Mouse (Mus musculus): ENCODE results near the gene Rft1.

Gene Rft1

DNA sequence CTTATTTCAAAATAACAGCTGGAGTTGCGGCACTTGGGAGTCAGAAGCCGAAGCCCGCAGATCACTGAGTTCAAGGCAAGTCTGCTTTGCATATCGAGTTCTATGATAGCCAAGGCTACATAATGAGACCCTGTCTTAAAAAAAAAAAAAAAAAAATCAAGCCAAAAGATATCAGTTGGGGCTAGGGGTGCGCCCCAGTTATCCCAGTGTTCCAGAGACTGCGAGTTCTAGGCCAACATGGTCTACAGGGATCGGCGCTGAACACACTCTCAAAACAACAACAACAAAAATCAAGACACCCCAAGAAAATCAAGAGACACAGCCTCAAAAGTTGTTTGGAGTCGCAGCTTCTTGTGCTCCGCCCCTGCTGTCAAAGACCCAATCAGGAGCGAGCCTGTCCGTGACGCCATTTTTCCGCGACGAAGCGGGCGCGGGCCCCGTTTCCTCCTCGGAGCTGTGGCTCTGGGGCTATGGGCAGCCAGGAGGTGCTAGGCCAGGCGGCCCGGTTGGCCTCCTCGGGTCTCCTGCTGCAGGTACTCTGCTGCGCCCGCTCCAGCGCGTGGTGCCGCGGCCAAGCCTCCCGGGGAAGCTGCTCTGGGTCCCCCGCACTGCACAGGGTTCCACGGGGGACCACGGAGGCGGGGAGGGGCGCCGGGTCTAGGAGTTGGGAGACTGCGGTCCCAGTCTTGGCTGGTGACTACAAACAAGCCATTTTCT is at the start of gene Rft1:
Gene Rft1, plus strand, starts transcription at position 418 of the 717 bp plus-strand sequence.
- DNase-seq, result peak; percentile 99

DNA sequence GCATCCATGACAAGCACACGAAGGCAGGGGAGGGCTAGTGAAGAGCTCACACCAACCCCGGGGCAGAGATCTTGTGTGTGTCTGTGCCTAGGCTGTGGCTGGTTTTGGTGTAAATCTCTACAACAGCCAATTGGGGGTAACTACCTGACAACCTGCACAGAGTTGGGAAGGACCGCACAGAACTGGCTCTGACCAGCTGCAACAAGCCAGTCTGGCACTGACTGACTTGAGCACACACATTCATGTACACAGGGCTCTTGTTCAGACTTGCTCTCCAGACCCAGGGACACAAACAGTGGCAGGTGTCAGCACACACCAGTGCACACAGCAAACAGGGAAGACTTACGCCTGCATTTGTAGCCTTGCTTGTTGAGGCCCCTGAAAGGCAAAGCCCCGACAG is 47.3 kb upstream of the Rft1 start:
- no peak for DNase-seq

DNA sequence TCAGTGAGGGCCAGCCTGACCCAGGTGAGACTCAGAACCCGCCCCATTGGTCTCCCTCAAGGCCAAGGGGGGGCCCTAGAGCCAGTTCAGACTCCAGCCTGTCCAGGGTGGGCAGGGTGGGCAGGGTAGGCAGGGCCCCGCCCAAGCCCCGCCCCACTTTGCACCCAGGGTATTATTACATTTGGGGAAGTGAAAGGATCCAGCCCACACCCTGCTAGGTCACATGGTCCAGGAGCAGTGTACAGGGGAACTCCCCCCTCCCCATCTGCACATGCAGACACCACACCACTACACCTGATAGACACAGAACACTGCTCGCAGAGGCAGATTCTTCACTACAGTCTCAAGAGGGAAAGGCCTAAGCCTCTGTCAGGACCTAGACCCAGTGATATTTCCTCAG is 46.5 kb upstream of the Rft1 start:
- no peak for DNase-seq

DNA sequence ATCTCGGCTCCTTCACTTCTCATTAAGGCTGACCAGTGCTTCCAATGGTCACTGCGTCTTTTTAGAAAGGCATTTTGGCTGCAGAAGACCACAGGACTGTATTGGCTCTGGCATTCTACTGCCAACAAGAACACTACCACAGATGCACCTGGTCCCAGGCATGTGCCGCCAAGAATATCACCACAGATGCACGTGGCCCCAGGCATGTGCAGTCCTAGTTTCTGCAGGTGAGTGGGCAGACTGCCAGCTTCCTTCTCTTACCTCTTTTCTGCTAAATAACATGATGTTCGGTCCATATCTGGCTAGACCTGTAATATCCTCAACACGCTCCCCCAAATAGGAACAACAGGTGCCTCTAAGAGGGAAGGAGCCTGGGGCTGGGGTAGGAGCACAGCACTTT is 46.0 kb upstream of the Rft1 start:
- no peak for DNase-seq

DNA sequence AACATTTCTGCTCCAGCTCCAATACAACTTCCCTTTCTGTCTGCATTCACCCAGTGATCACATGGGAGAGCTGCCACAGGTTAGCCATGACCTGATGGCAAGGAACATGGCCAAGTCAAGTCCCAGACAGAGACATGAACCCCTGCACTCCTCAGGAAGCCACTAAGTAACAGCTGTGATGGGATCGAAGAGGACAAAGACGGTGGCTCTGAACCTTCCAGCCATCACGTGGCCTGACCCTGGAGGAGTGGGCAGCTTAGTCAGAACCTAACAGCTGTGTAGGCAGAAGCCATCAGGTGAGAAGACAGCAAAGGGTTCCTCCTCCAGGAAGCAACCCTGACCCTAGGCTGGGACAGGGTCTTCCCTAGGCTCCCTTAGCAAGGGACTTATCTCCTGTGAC is 44.7 kb upstream of the Rft1 start:
- no peak for DNase-seq

DNA sequence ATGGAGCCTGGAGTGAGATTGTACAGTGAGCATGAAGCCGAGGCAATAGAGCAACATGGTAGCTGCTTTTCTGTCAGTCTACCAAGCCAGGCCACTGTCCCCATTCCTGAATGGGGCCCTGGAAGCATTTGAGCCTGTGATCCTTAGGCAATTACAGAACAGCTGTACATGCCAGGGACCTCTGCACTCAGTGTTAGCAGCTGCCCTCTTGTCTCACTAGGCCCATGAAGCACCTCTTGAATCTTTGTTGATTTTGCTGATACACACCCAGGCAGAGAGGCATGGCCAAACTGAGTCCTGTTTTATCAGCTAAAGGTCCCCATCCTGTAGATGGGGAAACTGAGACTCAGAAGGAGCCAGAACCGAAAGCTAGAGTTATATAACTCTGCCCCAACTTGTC is 43.9 kb upstream of the Rft1 start:
- no peak for DNase-seq

DNA sequence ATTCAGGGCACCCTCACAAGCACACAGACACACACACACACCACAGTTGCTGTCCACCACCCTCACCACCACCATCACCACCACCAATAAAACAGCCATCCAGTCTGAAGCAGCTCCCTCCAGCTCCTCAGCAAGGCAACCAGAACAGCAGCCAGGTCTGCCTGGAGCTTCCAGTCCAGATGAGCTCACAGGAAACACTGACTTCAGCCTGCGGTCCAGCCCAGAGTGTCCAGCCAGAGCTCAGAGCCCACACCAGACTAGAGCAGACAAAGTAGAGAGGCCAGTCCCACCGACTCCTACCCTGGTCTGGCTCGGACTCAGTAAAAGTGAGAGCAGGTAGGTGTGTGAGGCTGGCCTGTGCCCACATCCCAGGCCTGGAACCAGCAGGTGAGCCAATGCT is 43.2 kb upstream of the Rft1 start:
- no peak for DNase-seq

DNA sequence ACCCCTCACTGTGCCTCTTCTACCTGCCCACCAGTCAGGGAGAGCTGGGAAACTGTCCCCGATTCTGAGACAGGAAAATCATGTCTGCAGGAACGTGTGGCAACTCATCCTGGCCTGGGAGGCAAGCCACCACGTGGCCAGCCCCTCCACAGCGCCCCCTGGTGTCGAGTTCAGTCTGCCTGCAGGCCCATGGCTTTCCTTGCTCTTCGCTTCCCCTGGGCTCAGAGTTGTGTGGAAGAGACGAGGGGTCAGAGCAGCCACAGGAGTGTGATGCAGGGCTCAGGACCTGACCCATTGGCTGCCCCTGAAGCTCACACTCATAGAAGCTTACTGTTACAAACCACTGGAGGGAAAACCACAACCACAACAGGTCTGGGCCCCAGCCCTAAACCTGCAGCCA is 41.6 kb upstream of the Rft1 start:
- peak; percentile 91 for DNase-seq

DNA sequence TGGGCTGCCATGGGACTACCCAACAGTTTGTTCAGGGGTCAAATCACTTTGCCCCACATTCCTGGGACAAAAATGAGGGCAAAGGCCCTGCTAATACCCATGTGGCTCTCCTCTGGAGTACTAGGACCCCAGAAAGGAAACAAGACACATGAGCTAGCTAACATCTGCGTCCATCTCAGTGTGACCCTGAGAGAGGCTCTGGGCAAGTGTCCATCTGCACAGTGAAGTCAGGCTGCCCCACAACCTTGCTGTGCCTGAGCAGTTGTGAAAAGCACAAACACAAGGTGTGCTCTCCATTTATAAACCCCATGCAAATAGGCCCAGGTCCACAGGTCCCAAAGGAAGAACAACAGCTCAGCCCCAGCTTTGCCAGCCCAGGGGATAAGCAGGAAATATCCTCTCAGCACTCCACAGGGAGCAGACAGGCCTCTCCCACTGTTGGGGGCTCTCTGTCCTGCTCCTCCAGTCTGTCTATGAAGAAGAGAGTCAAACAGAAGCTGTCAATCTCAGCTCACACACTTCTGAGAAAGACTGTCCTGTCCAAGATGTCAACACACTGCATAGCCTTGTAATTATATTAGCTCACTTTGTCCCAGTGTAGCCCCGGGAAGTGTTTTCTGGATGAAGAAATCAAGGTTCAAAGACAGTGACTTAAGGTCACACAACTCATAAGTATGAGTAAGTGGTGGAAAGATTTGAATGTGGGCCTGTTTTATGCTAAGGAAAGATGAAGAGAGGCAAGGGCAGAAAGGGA is 41.0 kb upstream of the Rft1 start:
- no peak for DNase-seq

DNA sequence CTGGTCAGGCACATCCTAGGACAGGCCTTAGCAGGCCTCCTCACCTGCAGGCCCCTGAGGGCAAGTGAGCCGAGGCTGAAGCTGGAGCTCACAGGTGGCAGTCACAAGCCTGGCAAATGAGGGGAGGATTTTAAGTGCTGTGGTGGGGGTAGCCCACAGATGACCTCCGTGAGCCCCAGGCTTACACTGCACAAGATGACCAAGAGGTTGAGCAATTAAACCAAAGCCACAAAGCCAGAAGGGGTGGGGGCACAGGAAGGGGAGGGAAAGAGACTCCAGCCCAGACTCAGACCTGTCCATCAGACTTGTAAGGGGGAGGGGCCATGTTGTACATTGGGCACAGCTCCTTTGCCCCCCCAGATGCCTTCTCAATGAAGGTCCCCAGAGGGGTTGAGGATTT is 37.4 kb upstream of the Rft1 start:
- DNase-seq, result no peak

DNA sequence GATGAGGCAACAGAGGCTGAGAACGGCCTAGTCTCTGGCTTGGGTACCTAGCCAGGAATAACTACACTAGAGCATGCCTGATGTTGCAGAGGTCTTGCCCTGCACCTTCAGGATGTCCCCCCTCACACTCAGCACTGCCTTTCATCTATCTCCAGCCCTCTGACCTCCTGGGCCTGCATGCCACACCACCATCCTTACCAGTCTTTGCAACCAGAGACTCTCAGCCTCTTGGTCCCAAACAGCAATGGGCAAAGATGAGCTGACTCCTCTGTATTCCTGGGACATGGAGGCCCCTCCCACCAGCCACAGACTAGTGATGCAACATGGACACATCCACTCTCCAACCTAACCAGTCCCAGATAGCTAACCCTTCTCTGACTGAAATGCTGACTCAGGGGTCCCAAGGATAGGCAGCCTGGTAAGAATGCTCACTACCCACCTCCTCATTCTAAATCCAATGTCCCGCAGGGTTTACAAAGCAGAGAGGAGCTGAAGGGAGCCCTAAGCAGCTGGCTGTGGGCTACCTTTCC is 35.3 kb upstream of the Rft1 start:
- DNase-seq, result no peak

DNA sequence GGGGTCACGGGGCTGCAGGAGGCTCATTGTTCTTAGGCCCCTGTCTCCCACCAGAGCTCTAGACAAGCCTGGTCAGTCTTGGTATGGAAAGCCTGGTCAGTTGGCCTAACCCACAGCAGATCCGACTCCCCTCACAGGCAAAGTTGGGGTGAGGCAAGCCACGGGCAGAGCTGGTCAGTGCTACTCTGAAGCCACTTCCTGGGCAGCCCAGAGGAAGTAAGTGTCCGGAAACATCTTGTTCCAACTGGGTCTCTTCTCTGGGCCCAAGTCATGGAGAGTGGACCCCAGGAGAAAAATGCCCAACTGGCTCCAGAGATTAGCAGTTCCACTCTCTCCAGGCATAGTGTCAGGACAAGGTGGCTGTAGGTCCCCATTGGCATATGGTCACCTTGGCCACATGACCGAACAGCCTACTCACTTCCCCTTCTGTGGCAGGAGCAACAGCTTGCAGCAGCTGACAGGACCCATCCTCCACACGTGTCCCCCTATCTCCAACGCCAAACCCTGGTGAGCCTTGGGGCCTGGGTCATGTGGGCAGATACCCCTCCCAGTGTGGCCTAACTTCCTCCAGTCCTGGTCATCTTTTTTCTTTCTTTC is 34.1 kb upstream of the Rft1 start:
- DNase-seq, result no peak

DNA sequence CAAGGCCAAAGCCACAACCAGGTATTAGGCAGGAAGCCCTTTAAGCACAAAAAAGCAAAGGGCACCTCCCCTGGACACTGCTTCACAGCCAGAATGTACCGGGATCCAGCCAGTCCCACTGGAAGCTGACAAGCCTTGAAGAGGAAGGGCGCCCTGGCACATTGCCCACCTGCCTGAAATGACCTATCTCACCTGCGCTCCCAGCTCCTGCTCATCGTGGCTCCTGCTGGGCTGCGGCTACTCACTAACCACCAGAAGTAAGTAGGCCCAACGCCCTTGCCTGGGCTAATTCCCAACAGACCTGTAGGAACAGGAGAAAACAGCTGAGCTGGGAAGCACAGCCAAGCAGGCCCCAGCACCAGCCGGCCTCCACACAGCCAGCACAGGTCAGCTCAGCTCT is 32.0 kb upstream of the Rft1 start:
- peak; percentile 60 for DNase-seq

DNA sequence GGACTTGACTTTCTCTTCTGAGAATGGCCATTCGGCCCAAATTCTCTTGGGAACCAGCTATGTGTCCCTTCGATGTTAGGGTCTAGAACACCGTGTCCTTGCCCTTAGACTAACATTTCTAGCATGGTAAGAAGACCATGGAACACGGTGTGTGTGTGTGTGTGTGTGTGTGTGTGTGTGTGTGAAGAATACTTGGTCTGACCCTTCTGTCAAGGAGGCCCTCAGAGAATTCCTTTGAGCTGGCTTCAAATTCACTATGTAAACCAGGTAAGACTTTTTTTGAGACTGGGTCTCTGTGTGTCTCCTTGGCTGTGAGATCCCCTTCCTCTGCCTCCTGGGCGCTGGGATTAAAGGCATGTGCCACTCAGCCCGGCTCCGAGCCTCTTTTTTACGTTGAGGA is 31.6 kb upstream of the Rft1 start:
- no peak for DNase-seq

DNA sequence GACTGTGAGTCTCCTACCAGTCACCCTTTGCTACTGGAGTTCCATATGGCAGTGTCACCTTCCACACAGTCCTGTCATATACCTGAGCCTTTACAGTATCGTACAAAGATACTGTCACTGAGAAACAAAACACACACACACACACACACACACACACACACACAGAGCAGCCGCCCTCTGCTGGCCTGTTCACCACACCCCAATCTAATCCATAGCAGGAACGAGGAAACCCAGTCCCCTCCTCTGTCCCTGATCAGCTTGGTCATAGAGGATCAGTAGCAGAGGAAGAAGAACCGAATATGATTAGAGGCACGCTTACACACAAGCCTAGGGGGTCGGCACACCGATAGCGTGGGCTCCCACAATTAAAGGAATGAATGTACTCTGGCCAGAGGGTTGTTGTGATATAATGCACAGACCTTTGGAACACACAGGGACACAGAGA is 29.9 kb upstream of the Rft1 start:
- no peak for DNase-seq

DNA sequence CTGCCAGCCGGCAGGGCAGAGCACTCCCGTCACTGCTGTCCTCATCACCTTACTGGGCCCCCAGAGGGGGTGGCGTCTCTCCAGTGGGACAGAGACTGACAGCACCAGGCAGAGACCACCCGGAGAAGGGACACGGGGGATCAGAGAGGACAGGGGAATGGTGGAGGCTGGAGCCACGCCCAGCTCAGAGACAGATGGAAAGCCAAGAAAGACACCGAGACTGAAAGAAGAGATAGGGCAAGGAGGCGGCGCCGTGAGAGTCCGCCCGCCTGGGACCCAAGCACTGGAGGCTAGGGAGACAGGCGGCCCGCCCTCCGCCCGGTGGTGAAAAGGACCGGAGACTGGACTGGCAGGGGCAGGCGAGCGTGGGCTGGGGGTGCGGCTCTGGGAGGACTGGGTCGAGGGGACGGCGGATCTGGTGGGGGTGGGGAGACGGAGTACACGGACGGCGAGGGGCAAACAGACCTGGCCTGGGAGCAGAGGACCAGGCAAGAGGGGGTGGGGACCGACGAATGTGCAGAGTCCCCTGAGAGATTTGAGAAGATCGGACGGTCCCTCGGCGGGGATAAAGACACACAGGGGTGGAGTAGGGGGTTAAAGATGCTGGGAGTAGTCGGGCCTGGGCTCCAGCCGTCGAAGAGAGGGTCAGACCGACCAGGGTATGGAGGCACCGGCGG is 28.9 kb upstream of the Rft1 start:
- DNase-seq, result peak; percentile 67

DNA sequence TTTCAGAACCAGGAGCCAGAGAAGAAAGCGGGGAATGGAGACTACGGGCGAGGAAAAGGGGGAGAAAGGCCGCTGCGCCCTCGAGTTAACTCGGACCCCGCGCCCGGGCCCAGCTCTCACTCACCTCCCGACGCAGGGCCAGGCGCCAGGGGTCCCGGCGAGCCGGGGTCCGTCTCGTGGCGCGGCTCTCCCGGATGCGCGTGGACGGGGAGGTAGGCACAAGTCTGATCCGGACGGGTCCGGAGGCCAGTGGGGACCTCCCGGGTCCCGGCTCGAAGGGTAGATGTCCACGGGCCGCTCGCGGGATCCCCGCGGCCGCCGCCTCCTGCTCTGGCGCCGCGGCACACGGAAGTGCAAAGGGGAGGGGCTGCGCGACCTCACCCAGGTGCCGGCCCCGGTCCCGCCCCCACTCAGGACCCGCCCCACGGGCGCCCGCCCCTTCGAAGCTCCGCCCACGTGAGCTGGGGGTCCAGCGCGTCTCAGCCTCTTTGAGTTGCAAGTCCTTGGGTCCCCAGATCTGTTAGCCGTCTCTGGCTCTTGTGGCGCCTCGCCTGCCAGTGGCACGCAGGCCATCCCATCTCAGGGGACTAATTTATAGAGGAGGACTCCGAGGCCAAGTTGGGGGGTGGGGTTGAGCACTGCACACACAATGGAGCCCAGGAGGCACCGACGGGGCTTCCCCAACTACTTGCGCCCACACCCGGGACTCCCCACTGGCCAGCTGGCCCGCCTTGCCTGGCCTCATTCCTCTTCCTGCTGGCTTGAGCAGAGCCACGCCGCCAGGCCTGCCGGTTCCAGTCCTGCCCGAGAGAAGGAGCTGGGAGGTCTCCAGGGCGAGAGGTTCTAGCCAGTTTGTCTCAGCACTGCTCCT is 28.1 kb upstream of the Rft1 start, which contains the start of gene Prkcd:
Gene Prkcd, minus strand, starts transcription at position 355 of the 871 bp plus-strand sequence.
- peak; percentile 87 for DNase-seq

DNA sequence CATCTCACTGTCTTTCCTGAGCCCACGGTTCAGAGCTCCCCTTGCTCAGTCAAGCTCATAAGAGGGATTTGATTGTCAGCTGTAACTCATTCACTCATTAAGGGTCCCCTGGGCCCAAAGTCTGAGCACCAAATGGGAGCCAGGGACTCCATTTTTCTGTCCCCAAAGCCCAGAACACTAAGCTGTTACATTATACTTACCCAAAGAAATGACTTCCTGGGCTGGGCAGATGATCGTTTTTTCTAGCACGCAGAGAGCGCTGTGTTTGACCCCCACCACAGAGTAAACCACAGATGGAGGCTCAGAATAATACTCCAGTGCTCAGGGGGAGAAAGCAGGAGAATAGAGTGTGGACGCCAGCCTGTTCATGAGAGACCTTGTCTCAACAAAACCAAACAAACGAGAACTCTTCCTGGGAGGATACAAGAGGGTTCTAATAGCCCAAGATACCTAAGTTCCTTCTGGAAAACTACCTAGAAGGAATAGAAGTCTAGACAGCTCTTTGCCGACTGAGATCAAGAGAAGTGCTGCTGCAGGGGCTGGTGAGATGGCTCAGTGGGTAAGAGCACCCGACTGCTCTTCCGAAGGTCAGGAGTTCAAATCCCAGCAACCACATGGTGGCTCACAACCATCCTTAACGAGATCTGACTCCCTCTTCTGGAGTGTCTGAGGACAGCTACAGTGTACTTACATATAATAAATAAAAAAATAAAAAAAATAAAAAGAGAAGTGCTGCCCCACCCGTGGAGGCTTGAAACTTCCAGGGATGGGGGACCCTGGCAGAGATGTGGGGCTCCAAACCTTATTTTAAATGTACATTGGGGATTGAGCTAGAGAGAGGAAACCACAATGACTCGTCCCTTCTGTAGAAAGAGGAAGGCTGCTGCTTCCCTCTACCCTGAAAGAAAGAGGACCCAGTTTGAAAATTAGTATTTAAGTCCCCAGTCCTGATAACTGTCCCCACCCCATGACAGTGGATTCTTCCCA is 27.1 kb upstream of the Rft1 start:
- no peak for DNase-seq

DNA sequence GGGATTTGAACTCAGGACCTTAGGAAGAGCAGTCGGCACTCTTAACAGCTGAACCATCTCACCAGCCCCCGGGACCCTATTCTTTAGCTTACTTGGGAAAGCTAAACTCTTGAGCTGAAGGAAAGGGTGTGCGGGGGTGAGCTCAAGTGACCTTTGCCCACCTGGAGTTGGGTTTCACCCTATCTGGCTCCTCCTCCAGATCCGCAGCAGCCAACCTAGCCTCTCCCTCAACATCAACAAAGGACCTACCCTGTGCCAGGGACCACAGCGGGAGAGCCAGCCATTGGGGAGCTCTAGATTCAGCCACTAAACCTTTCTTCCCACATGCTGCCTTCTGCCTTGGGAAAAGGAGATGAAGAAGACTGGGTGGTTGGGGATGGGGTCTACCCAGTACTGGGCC is 25.9 kb upstream of the Rft1 start:
- no peak for DNase-seq

DNA sequence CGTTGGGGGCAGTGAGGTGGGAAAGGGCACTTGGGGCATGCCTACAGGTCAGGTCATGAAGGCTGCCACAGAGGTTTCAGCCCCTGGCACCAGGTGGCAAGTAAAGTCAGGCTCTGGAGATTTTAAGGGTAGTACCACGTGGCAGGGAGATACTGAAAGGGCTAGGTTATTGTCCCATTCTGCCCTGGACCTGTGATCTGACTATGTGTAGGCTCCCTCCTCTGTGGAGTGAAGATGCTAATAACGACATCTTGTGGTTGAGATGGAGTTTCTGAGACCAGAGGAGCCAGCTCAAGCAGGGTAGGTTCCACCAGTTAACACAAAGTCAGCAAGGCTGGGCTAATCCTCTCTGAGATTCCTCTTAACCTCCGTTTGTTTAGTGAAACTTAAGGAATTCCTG is 24.3 kb upstream of the Rft1 start:
- no peak for DNase-seq

Measured in lung, postnatal 14 days (tissue).